ENCODE assay signal across 17 mouse cellular contexts in the genomic region with DNA sequence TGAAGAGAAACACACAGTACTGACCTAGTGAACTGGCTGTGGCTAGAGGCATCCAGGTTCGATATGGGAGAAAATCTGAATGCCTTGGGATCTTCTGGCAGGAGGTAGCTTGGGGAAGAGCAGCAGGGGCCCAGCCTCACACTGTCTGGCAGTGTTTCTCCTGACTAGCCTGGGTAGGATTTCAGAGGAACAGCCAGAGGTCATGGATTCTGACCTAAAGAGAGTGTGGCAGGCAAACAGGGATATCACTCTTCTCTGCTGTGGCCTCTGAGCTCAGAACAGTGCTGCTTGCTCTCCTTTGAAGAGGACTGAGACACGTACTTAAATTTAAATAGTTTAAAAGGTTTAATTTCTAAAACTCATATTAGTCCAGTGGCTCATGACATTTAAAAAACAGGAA. TPM values are rescaled to one million over a fixed set of nuclear protein-coding genes. Genes with fewer than 3 reads are reported as not detected.
DNase-seq lines count a peak whose midpoint lies in the region; ATAC-seq and TF ChIP-seq lines count a peak whose summit lies in the region.
"Had no signal": no experiment of that assay in that cellular context is flagged by ENCODE, and none has a peak within 500 bp of the region (broad histone marks: within the 10 kb centered on the region; RNA-seq: fewer than 3 reads in every experiment).

No protein-coding gene starts in this region.

- intact Hi-C loops in heart, adult 2 months (cut with DNase I): loop anchor here (5.0 kb wide), 1 partner anchor 35 kb away; no protein-coding TSS in a partner anchor
- intact Hi-C loops in heart, postnatal 10 days (cut with DNase I): no loop called here

- no peak overlapping the region for H3K4me2 ChIP-seq in midbrain, embryonic 11.5 days
- H3K4me2 ChIP-seq in midbrain, embryonic 14.5 days (ENCODE audit: low read length): no peak overlapping the region
- H3K4me2 ChIP-seq in heart, postnatal 0 days (ENCODE audit: low read depth, low read length): peak overlapping the region; percentile 25; the same call in 1 of the 2 replicates
- H3K4me2 ChIP-seq in neural tube, embryonic 15.5 days: no peak overlapping the region
- H3K4me2 ChIP-seq: hindbrain, embryonic 15.5 days; liver, embryonic 13.5 days had no signal

- H3K4me1 ChIP-seq in heart, adult 2 months (ENCODE audit: control insufficient read depth, insufficient read depth, low read length): peaks cover 4% of the 10 kb centered on the region; the same call in 1 of the 2 replicates
- H3K4me1 ChIP-seq in midbrain, embryonic 11.5 days (ENCODE audit: control insufficient read depth, insufficient read depth, low read length): no peaks in the 10 kb centered on the region
- no peaks in the 10 kb centered on the region for H3K4me1 ChIP-seq in midbrain, embryonic 14.5 days (ENCODE audit: control insufficient read depth, insufficient read depth, low read length)
- peaks cover 42% of the 10 kb centered on the region; the same call in 1 of the 2 replicates for H3K4me1 ChIP-seq in heart, postnatal 0 days (ENCODE audit: control insufficient read depth, insufficient read depth)
- H3K4me1 ChIP-seq in neural tube, embryonic 15.5 days: no peaks in the 10 kb centered on the region
- H3K4me1 ChIP-seq: hindbrain, embryonic 15.5 days had no signal

- no peak overlapping the region for H3K4me3 ChIP-seq in heart, adult 2 months
- no peak overlapping the region for H3K4me3 ChIP-seq in midbrain, embryonic 11.5 days (ENCODE audit: low read depth, low read length)
- H3K4me3 ChIP-seq in midbrain, embryonic 14.5 days (replicated peaks; ENCODE audit: low read depth, low read length): no peak overlapping the region
- H3K4me3 ChIP-seq in heart, postnatal 0 days (ENCODE audit: low read depth, low read length): no peak overlapping the region
- H3K4me3 ChIP-seq in neural tube, embryonic 15.5 days (replicated peaks): no peak overlapping the region
- H3K4me3 ChIP-seq: hindbrain, embryonic 15.5 days; liver, embryonic 13.5 days had no signal

- no peak for TF ChIP-seq POLR2A in heart, adult 2 months (IDR thresholded peaks at IDR 0.05; ENCODE audit: insufficient read depth, low read depth, low read length)

- H3K27ac ChIP-seq in heart, adult 2 months: peak overlapping the region; percentile 47
- no peak overlapping the region for H3K27ac ChIP-seq in midbrain, embryonic 11.5 days (ENCODE audit: low read depth, low read length)
- H3K27ac ChIP-seq in midbrain, embryonic 14.5 days (replicated peaks; ENCODE audit: low read depth, low read length): no peak overlapping the region
- H3K27ac ChIP-seq in heart, postnatal 0 days (ENCODE audit: low read depth): peak overlapping the region; percentile 75
- no peak overlapping the region for H3K27ac ChIP-seq in neural tube, embryonic 15.5 days (replicated peaks)
- H3K27ac ChIP-seq: hindbrain, embryonic 15.5 days; liver, embryonic 13.5 days had no signal

- ATAC-seq in midbrain, embryonic 11.5 days (ENCODE audit: low FRiP score): no peak
- no peak for ATAC-seq in midbrain, embryonic 14.5 days (ENCODE audit: low FRiP score, low TSS enrichment)
- ATAC-seq in heart, postnatal 0 days (ENCODE audit: insufficient read depth, low read depth): peak; percentile 40; the same call in 1 of the 2 replicates
- no peak for ATAC-seq in neural tube, embryonic 15.5 days (ENCODE audit: low FRiP score)
- ATAC-seq: forebrain, embryonic 14.5 days had no signal

- H3K79me2 ChIP-seq in heart, adult 2 months (replicated peaks; ENCODE audit: control insufficient read depth, insufficient read depth, low read length): no peaks in the 10 kb centered on the region

- H3K27me3 ChIP-seq in heart, adult 2 months (ENCODE audit: control insufficient read depth, insufficient read depth, low read length): no peaks in the 10 kb centered on the region
- H3K27me3 ChIP-seq in midbrain, embryonic 11.5 days (ENCODE audit: control insufficient read depth, insufficient read depth, low read length): no peaks in the 10 kb centered on the region
- H3K27me3 ChIP-seq in midbrain, embryonic 14.5 days (ENCODE audit: control insufficient read depth, insufficient read depth, low read length): no peaks in the 10 kb centered on the region
- H3K27me3 ChIP-seq in heart, postnatal 0 days (ENCODE audit: control insufficient read depth, insufficient read depth, low read length): no peaks in the 10 kb centered on the region
- H3K27me3 ChIP-seq in neural tube, embryonic 15.5 days (replicated peaks): no peaks in the 10 kb centered on the region
- H3K27me3 ChIP-seq: hindbrain, embryonic 15.5 days; liver, embryonic 13.5 days had no signal

- H3K36me3 ChIP-seq in heart, adult 2 months (ENCODE audit: control insufficient read depth, insufficient read depth, low read length): peaks cover 11% of the 10 kb centered on the region
- no peaks in the 10 kb centered on the region for H3K36me3 ChIP-seq in midbrain, embryonic 11.5 days (ENCODE audit: control insufficient read depth, insufficient read depth, low read length)
- H3K36me3 ChIP-seq in midbrain, embryonic 14.5 days (ENCODE audit: control insufficient read depth, insufficient read depth, low read length): no peaks in the 10 kb centered on the region
- peaks cover 6% of the 10 kb centered on the region for H3K36me3 ChIP-seq in heart, postnatal 0 days (replicated peaks; ENCODE audit: control insufficient read depth, insufficient read depth, low read length)
- no peaks in the 10 kb centered on the region for H3K36me3 ChIP-seq in neural tube, embryonic 15.5 days
- H3K36me3 ChIP-seq: hindbrain, embryonic 15.5 days; liver, embryonic 13.5 days had no signal

- no peaks in the 10 kb centered on the region for H3K9me3 ChIP-seq in midbrain, embryonic 11.5 days (ENCODE audit: control insufficient read depth, low read length)
- H3K9me3 ChIP-seq in midbrain, embryonic 14.5 days (ENCODE audit: control insufficient read depth, low read length): no peaks in the 10 kb centered on the region
- H3K9me3 ChIP-seq in heart, postnatal 0 days (replicated peaks; ENCODE audit: control insufficient read depth, low read length): no peaks in the 10 kb centered on the region
- no peaks in the 10 kb centered on the region for H3K9me3 ChIP-seq in neural tube, embryonic 15.5 days (replicated peaks)
- H3K9me3 ChIP-seq: hindbrain, embryonic 15.5 days; liver, embryonic 13.5 days had no signal

- H3K9ac ChIP-seq in heart, adult 2 months (ENCODE audit: low read depth, low read length): no peak overlapping the region
- H3K9ac ChIP-seq in midbrain, embryonic 11.5 days (ENCODE audit: low read length): no peak overlapping the region
- H3K9ac ChIP-seq in midbrain, embryonic 14.5 days (replicated peaks; ENCODE audit: low read length): no peak overlapping the region
- H3K9ac ChIP-seq in heart, postnatal 0 days (replicated peaks; ENCODE audit: low read depth, low read length): no peak overlapping the region; the same call in 1 of the 2 replicates
- H3K9ac ChIP-seq in neural tube, embryonic 15.5 days (replicated peaks): no peak overlapping the region
- H3K9ac ChIP-seq: hindbrain, embryonic 15.5 days; liver, embryonic 13.5 days had no signal

- TF ChIP-seq EP300 in heart, adult 2 months (IDR thresholded peaks at IDR 0.05; ENCODE audit: insufficient read depth, low read depth, low read length): no peak
- TF ChIP-seq EP300 in heart, postnatal 0 days (IDR thresholded peaks at IDR 0.05; ENCODE audit: low read depth): no peak

- no peak for DNase-seq in heart, adult 2 months
- no peak for DNase-seq in heart, postnatal 10 days
- peak; percentile 69 for DNase-seq in midbrain, embryonic 11.5 days (ENCODE audit: low spot score, missing footprints)
- no peak for DNase-seq in midbrain, embryonic 14.5 days
- DNase-seq in heart, postnatal 0 days (ENCODE audit: low spot score): peak; percentile 35
- peak; percentile 20 for DNase-seq in yolk sac, embryonic 10.5 days (ENCODE audit: low spot score)
- DNase-seq in cerebellum, postnatal 14 days: no peak
- DNase-seq: B cell, adult 2 months; cerebellum, adult 18-20 months; kidney, postnatal 14 days; liver, embryonic 13.5 days; right cerebral cortex, postnatal 4 days; thymus, postnatal 36 days had no signal

- 38% methylated on average over 2 of the region's 2 CpGs for WGBS in heart, adult 2 months
- 51% methylated on average over 2 of the region's 2 CpGs for WGBS in midbrain, embryonic 11.5 days
- 52% methylated on average over 2 of the region's 2 CpGs for WGBS in midbrain, embryonic 14.5 days
- WGBS in heart, postnatal 0 days: 28% methylated on average over 2 of the region's 2 CpGs
- 71% methylated on average over 2 of the region's 2 CpGs for WGBS in neural tube, embryonic 15.5 days

- TF ChIP-seq CTCF in heart, adult 2 months (IDR thresholded peaks at IDR 0.05): no peak
- no peak for TF ChIP-seq CTCF in heart, postnatal 0 days (IDR thresholded peaks at IDR 0.05; ENCODE audit: low read depth)

RNA-seq across cellular contexts. Expression of a gene that starts 7.2 kb away (rescaled TPM):
- total RNA-seq in heart, adult 2 months (2021): 10 to 100 TPM; 41.3 to 41.7 TPM
- 25.6 and 47.0 TPM in 2 replicates for polyA plus RNA-seq in heart, adult 2 months (2012; rRNA removed)
- total RNA-seq in heart, postnatal 10 days (2021): 10 to 100 TPM; 57.7 to 70.6 TPM
- 13.4 and 17.9 TPM in 2 replicates for polyA plus RNA-seq in midbrain, embryonic 11.5 days (2014; fragmentation: Nextera tagmentation; extraction: Ambion mirVana)
- 3.7 and 7.1 TPM in 2 replicates for polyA plus RNA-seq in midbrain, embryonic 14.5 days (2014; fragmentation: Nextera tagmentation; extraction: Ambion mirVana)
- total RNA-seq in heart, postnatal 0 days (2014; rRNA removed; ENCODE audit: low replicate concordance): 37.0 and 43.7 TPM in 2 replicates
- polyA plus RNA-seq in heart, postnatal 0 days (2015; fragmentation: Nextera tagmentation; extraction: Ambion mirVana): 25.5 and 35.2 TPM in 2 replicates
- polyA plus RNA-seq in neural tube, embryonic 15.5 days (2015; fragmentation: Nextera tagmentation; extraction: Ambion mirVana): 7.7 and 10.0 TPM in 2 replicates
- total RNA-seq: megakaryocyte-erythroid progenitor cell, adult 5-6 weeks had no signal

Comparison
In these comparisons a context has a peak if more than half of its experiments do, and no peak if none do; other contexts are left out.
1. DNase-seq: peak in midbrain, embryonic 11.5 days (single experiment), heart, postnatal 0 days (single experiment) and yolk sac, embryonic 10.5 days (single experiment); none in heart, adult 2 months (0 of 2), heart, postnatal 10 days (0 of 2), midbrain, embryonic 14.5 days (single experiment) and cerebellum, postnatal 14 days (0 of 2).
2. H3K27ac ChIP-seq: peak in heart, adult 2 months (single experiment) and heart, postnatal 0 days (single experiment); none in midbrain, embryonic 11.5 days (single experiment), midbrain, embryonic 14.5 days (single experiment) and neural tube, embryonic 15.5 days (single experiment).